19 mouse cellular contexts compared by ENCODE assay signal in the genomic region with DNA sequence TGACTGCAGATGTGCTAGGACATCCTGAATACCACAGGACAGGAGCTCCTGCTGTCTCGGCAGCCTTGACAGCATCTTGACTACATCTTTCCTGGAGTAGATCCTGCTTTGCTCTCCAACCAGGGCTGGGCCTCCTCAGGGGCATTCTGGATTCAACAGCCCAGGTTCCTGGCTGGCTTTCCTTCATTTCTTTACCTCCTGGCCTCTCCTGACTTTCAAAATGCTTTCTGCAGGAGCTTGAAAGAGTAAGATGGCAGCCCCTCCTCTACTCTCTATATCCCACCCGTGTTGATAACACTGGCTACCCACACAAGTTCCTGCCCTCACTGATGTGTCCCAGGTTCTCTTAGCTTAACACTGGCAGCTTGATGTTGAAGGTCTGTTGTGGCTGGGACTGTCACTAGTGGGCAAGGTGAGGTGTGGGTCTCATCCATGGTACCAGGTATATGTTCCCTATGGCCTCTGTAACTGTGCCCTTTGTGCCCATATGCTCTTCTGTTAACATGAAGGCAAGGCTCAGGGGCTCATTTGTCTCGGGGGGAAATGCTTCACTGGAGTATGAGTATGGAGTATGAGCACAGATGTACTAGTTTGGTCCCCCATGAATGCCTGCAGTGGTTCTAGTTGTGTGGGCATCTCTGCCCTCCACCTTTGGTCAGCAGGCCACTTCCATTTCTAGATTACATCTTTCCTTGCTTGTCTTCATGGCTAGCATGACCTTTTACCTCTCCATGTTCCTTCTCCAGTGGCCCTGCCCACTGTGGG. TPM values are rescaled to one million over a fixed set of nuclear protein-coding genes. Genes with fewer than 3 reads are reported as not detected.
DNase-seq lines count a peak whose midpoint lies in the region; ATAC-seq and TF ChIP-seq lines count a peak whose summit lies in the region.
"Had no signal": no experiment of that assay in that cellular context is flagged by ENCODE, and none has a peak within 500 bp of the region (broad histone marks: within the 10 kb centered on the region; RNA-seq: fewer than 3 reads in every experiment).

No protein-coding gene starts in this region.

- no peaks in the 10 kb centered on the region for H3K36me3 ChIP-seq in heart, embryonic 10.5 days
- no peaks in the 10 kb centered on the region for H3K36me3 ChIP-seq in heart, embryonic 12.5 days
- H3K36me3 ChIP-seq in midbrain, embryonic 11.5 days (ENCODE audit: control insufficient read depth, insufficient read depth, low read length), result no peaks in the 10 kb centered on the region
- no peaks in the 10 kb centered on the region for H3K36me3 ChIP-seq in midbrain, postnatal 0 days (ENCODE audit: insufficient read depth, low read length)
- no peaks in the 10 kb centered on the region for H3K36me3 ChIP-seq in stomach, postnatal 0 days (ENCODE audit: control insufficient read depth, insufficient read depth, low read length)
- H3K36me3 ChIP-seq: embryonic facial prominence, embryonic 12.5 days; forebrain, embryonic 12.5 days; hindbrain, embryonic 13.5 days had no signal

- no peak for TF ChIP-seq CTCF in midbrain, postnatal 0 days (IDR thresholded peaks at IDR 0.05)
- TF ChIP-seq CTCF in stomach, postnatal 0 days (IDR thresholded peaks at IDR 0.05; ENCODE audit: low read depth), result no peak

- H3K27ac ChIP-seq in heart, embryonic 10.5 days, result no peak overlapping the region
- H3K27ac ChIP-seq in heart, embryonic 12.5 days (ENCODE audit: poor library complexity, severe bottlenecking), result no peak overlapping the region
- no peak overlapping the region for H3K27ac ChIP-seq in midbrain, embryonic 11.5 days (ENCODE audit: low read depth, low read length)
- H3K27ac ChIP-seq in midbrain, postnatal 0 days (ENCODE audit: low read depth, low read length), result no peak overlapping the region
- no peak overlapping the region for H3K27ac ChIP-seq in stomach, postnatal 0 days (replicated peaks)
- H3K27ac ChIP-seq: embryonic facial prominence, embryonic 12.5 days; forebrain, embryonic 12.5 days; hindbrain, embryonic 13.5 days had no signal

- DNase-seq in heart, embryonic 10.5 days (ENCODE audit: low spot score), result peak; percentile 66
- peak; percentile 2 for DNase-seq in midbrain, embryonic 11.5 days (ENCODE audit: low spot score, missing footprints)
- DNase-seq in midbrain, postnatal 0 days (ENCODE audit: low spot score), result no peak
- DNase-seq in urinary bladder, postnatal 10 days (ENCODE audit: low spot score), result peak; percentile 3
- DNase-seq in urinary bladder, postnatal 25 days (ENCODE audit: low spot score), result no peak
- DNase-seq in stomach, postnatal 0 days (ENCODE audit: low spot score), result peak; percentile 12

- H3K9me3 ChIP-seq in heart, embryonic 10.5 days, result no peaks in the 10 kb centered on the region
- no peaks in the 10 kb centered on the region for H3K9me3 ChIP-seq in heart, embryonic 12.5 days (replicated peaks)
- H3K9me3 ChIP-seq in midbrain, embryonic 11.5 days (ENCODE audit: control insufficient read depth, low read length), result no peaks in the 10 kb centered on the region
- H3K9me3 ChIP-seq in midbrain, postnatal 0 days (ENCODE audit: low read length), result no peaks in the 10 kb centered on the region
- H3K9me3 ChIP-seq in stomach, postnatal 0 days (ENCODE audit: control insufficient read depth, low read length), result no peaks in the 10 kb centered on the region
- H3K9me3 ChIP-seq: embryonic facial prominence, embryonic 12.5 days; forebrain, embryonic 12.5 days; hindbrain, embryonic 13.5 days had no signal

- WGBS in heart, embryonic 10.5 days, result 55% methylated on average over 3 of the region's 3 CpGs
- WGBS in heart, embryonic 12.5 days, result 50% methylated on average over 3 of the region's 3 CpGs
- WGBS in midbrain, embryonic 11.5 days, result 63% methylated on average over 3 of the region's 3 CpGs
- WGBS in midbrain, postnatal 0 days, result 54% methylated on average over 3 of the region's 3 CpGs
- 42% methylated on average over 3 of the region's 3 CpGs for WGBS in stomach, postnatal 0 days

- H3K4me1 ChIP-seq in heart, embryonic 10.5 days, result no peaks in the 10 kb centered on the region
- no peaks in the 10 kb centered on the region for H3K4me1 ChIP-seq in heart, embryonic 12.5 days (replicated peaks)
- peaks cover 4% of the 10 kb centered on the region; the same call in 1 of the 2 replicates for H3K4me1 ChIP-seq in midbrain, embryonic 11.5 days (ENCODE audit: control insufficient read depth, insufficient read depth, low read length)
- H3K4me1 ChIP-seq in midbrain, postnatal 0 days (ENCODE audit: insufficient read depth, low read length), result no peaks in the 10 kb centered on the region
- H3K4me1 ChIP-seq in stomach, postnatal 0 days (replicated peaks; ENCODE audit: control insufficient read depth, insufficient read depth), result no peaks in the 10 kb centered on the region
- H3K4me1 ChIP-seq: embryonic facial prominence, embryonic 12.5 days had no signal

- no peak overlapping the region for H3K4me3 ChIP-seq in heart, embryonic 10.5 days
- no peak overlapping the region for H3K4me3 ChIP-seq in heart, embryonic 12.5 days
- no peak overlapping the region for H3K4me3 ChIP-seq in midbrain, embryonic 11.5 days (ENCODE audit: low read depth, low read length)
- no peak overlapping the region for H3K4me3 ChIP-seq in midbrain, postnatal 0 days (ENCODE audit: low read depth, low read length)
- no peak overlapping the region for H3K4me3 ChIP-seq in stomach, postnatal 0 days (ENCODE audit: low read depth, low read length)
- H3K4me3 ChIP-seq: embryonic facial prominence, embryonic 12.5 days; forebrain, embryonic 12.5 days; hindbrain, embryonic 13.5 days had no signal

- no peak overlapping the region for H3K4me2 ChIP-seq in heart, embryonic 12.5 days
- H3K4me2 ChIP-seq in midbrain, embryonic 11.5 days, result no peak overlapping the region
- H3K4me2 ChIP-seq in midbrain, postnatal 0 days (ENCODE audit: low read depth, low read length, poor library complexity, severe bottlenecking), result no peak overlapping the region
- H3K4me2 ChIP-seq in stomach, postnatal 0 days (replicated peaks; ENCODE audit: low read depth), result no peak overlapping the region
- H3K4me2 ChIP-seq: embryonic facial prominence, embryonic 12.5 days; forebrain, embryonic 12.5 days; hindbrain, embryonic 13.5 days had no signal

- H3K27me3 ChIP-seq in heart, embryonic 10.5 days (ENCODE audit: insufficient read depth, poor library complexity, severe bottlenecking), result peaks cover 35% of the 10 kb centered on the region
- peaks cover 31% of the 10 kb centered on the region for H3K27me3 ChIP-seq in heart, embryonic 12.5 days (replicated peaks)
- no peaks in the 10 kb centered on the region; the same call in 1 of the 2 replicates for H3K27me3 ChIP-seq in midbrain, embryonic 11.5 days (ENCODE audit: control insufficient read depth, insufficient read depth, low read length)
- H3K27me3 ChIP-seq in midbrain, postnatal 0 days (ENCODE audit: insufficient read depth, low read length), result 0 out of 2 replicates have a peak, but pooled peaks cover 4% of the 10 kb centered on the region
- no peaks in the 10 kb centered on the region for H3K27me3 ChIP-seq in stomach, postnatal 0 days (ENCODE audit: control insufficient read depth, insufficient read depth, low read length)
- H3K27me3 ChIP-seq: CH12.LX had no signal

- no peak overlapping the region for H3K9ac ChIP-seq in heart, embryonic 12.5 days
- H3K9ac ChIP-seq in midbrain, embryonic 11.5 days (ENCODE audit: low read length), result no peak overlapping the region
- H3K9ac ChIP-seq in midbrain, postnatal 0 days (replicated peaks; ENCODE audit: low read length, poor library complexity, severe bottlenecking), result no peak overlapping the region
- H3K9ac ChIP-seq in stomach, postnatal 0 days (ENCODE audit: low read length), result no peak overlapping the region
- H3K9ac ChIP-seq: embryonic facial prominence, embryonic 12.5 days; forebrain, embryonic 12.5 days; forebrain, postnatal 0 days; hindbrain, embryonic 13.5 days had no signal

- TF ChIP-seq EP300 in stomach, postnatal 0 days (optimal IDR thresholded peaks at IDR 0.05), result no peak

- no peak for ATAC-seq in heart, embryonic 12.5 days (ENCODE audit: insufficient number of reproducible peaks, low FRiP score)
- no peak for ATAC-seq in midbrain, embryonic 11.5 days (ENCODE audit: low FRiP score)
- no peak for ATAC-seq in midbrain, postnatal 0 days (ENCODE audit: low FRiP score)
- ATAC-seq in stomach, postnatal 0 days (ENCODE audit: low FRiP score, low TSS enrichment), result no peak
- ATAC-seq: activated CD4-positive, CD25-positive, alpha-beta regulatory T cell, adult 4 months had no signal

RNA-seq across cellular contexts. Expression of a gene that starts 16.7 kb away (rescaled TPM):
- polyA plus RNA-seq in heart, embryonic 10.5 days (2016; fragmentation: Nextera tagmentation; extraction: Ambion mirVana), result 0.10 and 0.68 TPM in 2 replicates
- 0.09 and 0.30 TPM in 2 replicates for polyA plus RNA-seq in heart, embryonic 12.5 days (2016; fragmentation: Nextera tagmentation; extraction: Ambion mirVana)
- polyA plus RNA-seq in midbrain, embryonic 11.5 days (2014; fragmentation: Nextera tagmentation; extraction: Ambion mirVana), result 4.9 and 6.8 TPM in 2 replicates
- 1.4 and 3.2 TPM in 2 replicates for total RNA-seq in midbrain, postnatal 0 days (2014; rRNA removed)
- 0.83 and 0.86 TPM in 2 replicates for polyA plus RNA-seq in midbrain, postnatal 0 days (2015; fragmentation: Nextera tagmentation; extraction: Ambion mirVana)
- polyA plus RNA-seq in stomach, postnatal 0 days (2015; fragmentation: Nextera tagmentation; extraction: Ambion mirVana), result 4.6 and 5.5 TPM in 2 replicates
- total RNA-seq: CH12.LX; gastrocnemius, adult 18-20 months; gastrocnemius, postnatal 14 days; heart, adult 8-10 months; heart, postnatal 14 days; hematopoietic stem cell, adult 5-6 weeks had no signal
- polyA plus RNA-seq: activated CD4-positive, CD25-positive, alpha-beta regulatory T cell, adult 4 months; heart, embryonic 14.5 days had no signal

Comparison
In these comparisons a context has a peak if more than half of its experiments do, and no peak if none do; other contexts are left out.
1. DNase-seq: peak in heart, embryonic 10.5 days (single experiment), midbrain, embryonic 11.5 days (single experiment), urinary bladder, postnatal 10 days (single experiment) and stomach, postnatal 0 days (single experiment); none in midbrain, postnatal 0 days (single experiment) and urinary bladder, postnatal 25 days (single experiment).